In genomic region chr12:13122282-13122681, GRCm38 (mm10) we compare ENCODE assay signal across 12 mouse cellular contexts.
A peak's percentile ranks its signal among the peaks of the same experiment; 100 is the strongest.
DNase-seq lines count a peak whose midpoint lies in the region; ATAC-seq and TF ChIP-seq lines count a peak whose summit lies in the region.
"Had no signal": no experiment of that assay in that cellular context is flagged by ENCODE, and none has a peak within 500 bp of the region (broad histone marks: within the 10 kb centered on the region; RNA-seq: fewer than 3 reads in every experiment).

No protein-coding gene starts in this region.

- no peak overlapping the region for H3K27ac ChIP-seq in forebrain, embryonic 16.5 days (ENCODE audit: low read length)
- no peak overlapping the region for H3K27ac ChIP-seq in forebrain, postnatal 0 days (ENCODE audit: low read depth, low read length)
- H3K27ac ChIP-seq in neural tube, embryonic 12.5 days, result no peak overlapping the region
- H3K27ac ChIP-seq in neural tube, embryonic 15.5 days (replicated peaks), result no peak overlapping the region
- 0 out of 2 replicates have a peak overlapping the region, but pooled peaks have one; percentile 9 for H3K27ac ChIP-seq in kidney, embryonic 15.5 days
- H3K27ac ChIP-seq: liver, embryonic 12.5 days had no signal

- 48% methylated on average over 9 of the region's 9 CpGs for WGBS in forebrain, embryonic 16.5 days
- 49% methylated on average over 9 of the region's 9 CpGs for WGBS in forebrain, postnatal 0 days
- 16% methylated on average over 9 of the region's 9 CpGs for WGBS in neural tube, embryonic 12.5 days
- WGBS in neural tube, embryonic 15.5 days, result 17% methylated on average over 9 of the region's 9 CpGs
- 11% methylated on average over 9 of the region's 9 CpGs for WGBS in kidney, embryonic 15.5 days

- H3K27me3 ChIP-seq in forebrain, embryonic 16.5 days (replicated peaks; ENCODE audit: control insufficient read depth, insufficient read depth, low read length), result no peaks in the 10 kb centered on the region
- no peaks in the 10 kb centered on the region for H3K27me3 ChIP-seq in forebrain, postnatal 0 days (ENCODE audit: insufficient read depth, low read length)
- no peaks in the 10 kb centered on the region for H3K27me3 ChIP-seq in neural tube, embryonic 12.5 days (replicated peaks)
- H3K27me3 ChIP-seq in neural tube, embryonic 15.5 days (replicated peaks), result no peaks in the 10 kb centered on the region; the same call in 1 of the 2 replicates
- H3K27me3 ChIP-seq in kidney, embryonic 15.5 days, result no peaks in the 10 kb centered on the region
- H3K27me3 ChIP-seq: Patski had no signal

- no peak overlapping the region for H3K4me2 ChIP-seq in forebrain, embryonic 16.5 days (ENCODE audit: low read length)
- H3K4me2 ChIP-seq in forebrain, postnatal 0 days (ENCODE audit: low read depth), result no peak overlapping the region
- H3K4me2 ChIP-seq in neural tube, embryonic 12.5 days (replicated peaks), result no peak overlapping the region
- no peak overlapping the region for H3K4me2 ChIP-seq in neural tube, embryonic 15.5 days
- H3K4me2 ChIP-seq in kidney, embryonic 15.5 days, result no peak overlapping the region
- H3K4me2 ChIP-seq: liver, embryonic 12.5 days had no signal

- H3K4me3 ChIP-seq in forebrain, embryonic 16.5 days (replicated peaks; ENCODE audit: low read length), result no peak overlapping the region
- no peak overlapping the region for H3K4me3 ChIP-seq in forebrain, postnatal 0 days (ENCODE audit: low read depth, low read length)
- H3K4me3 ChIP-seq in neural tube, embryonic 12.5 days, result no peak overlapping the region
- no peak overlapping the region for H3K4me3 ChIP-seq in neural tube, embryonic 15.5 days (replicated peaks)
- H3K4me3 ChIP-seq in kidney, embryonic 15.5 days (replicated peaks), result no peak overlapping the region
- H3K4me3 ChIP-seq: liver, embryonic 12.5 days had no signal

- H3K36me3 ChIP-seq in forebrain, embryonic 16.5 days (ENCODE audit: control insufficient read depth, insufficient read depth), result no peaks in the 10 kb centered on the region
- no peaks in the 10 kb centered on the region for H3K36me3 ChIP-seq in forebrain, postnatal 0 days (ENCODE audit: insufficient read depth)
- no peaks in the 10 kb centered on the region for H3K36me3 ChIP-seq in neural tube, embryonic 12.5 days
- H3K36me3 ChIP-seq in neural tube, embryonic 15.5 days, result no peaks in the 10 kb centered on the region
- no peaks in the 10 kb centered on the region for H3K36me3 ChIP-seq in kidney, embryonic 15.5 days
- H3K36me3 ChIP-seq: liver, embryonic 12.5 days had no signal

- TF ChIP-seq CTCF in forebrain, postnatal 0 days (IDR thresholded peaks at IDR 0.05; ENCODE audit: low read depth), result no peak

- ATAC-seq in forebrain, embryonic 16.5 days, result 0 out of 2 replicates have a peak, but pooled peaks have one; percentile 23
- no peak for ATAC-seq in forebrain, postnatal 0 days
- ATAC-seq in neural tube, embryonic 12.5 days (ENCODE audit: low FRiP score, low read depth), result 0 out of 2 replicates have a peak, but pooled peaks have one; percentile 30
- no peak for ATAC-seq in neural tube, embryonic 15.5 days (ENCODE audit: low FRiP score)
- peak; percentile 57 for ATAC-seq in kidney, embryonic 15.5 days (replicated peaks; ENCODE audit: low FRiP score)
- ATAC-seq: liver, embryonic 12.5 days; Patski had no signal

- DNase-seq in forebrain, postnatal 0 days, result no peak
- DNase-seq in lung, postnatal 36 days, result peak; percentile 35
- DNase-seq in layer of hippocampus, postnatal 10 days (ENCODE audit: low spot score in 2 of 2), result no peak
- no peak for DNase-seq in spleen, postnatal 36 days (ENCODE audit: low spot score in 2 of 2)
- DNase-seq: cerebellum, postnatal 36 days; layer of hippocampus, adult 9-11 months had no signal

- H3K9ac ChIP-seq in forebrain, embryonic 16.5 days (replicated peaks; ENCODE audit: low read depth, low read length), result no peak overlapping the region
- H3K9ac ChIP-seq in forebrain, postnatal 0 days, result no peak overlapping the region
- no peak overlapping the region for H3K9ac ChIP-seq in neural tube, embryonic 12.5 days
- H3K9ac ChIP-seq in neural tube, embryonic 15.5 days (replicated peaks), result no peak overlapping the region
- no peak overlapping the region for H3K9ac ChIP-seq in kidney, embryonic 15.5 days
- H3K9ac ChIP-seq: liver, embryonic 12.5 days had no signal

- no peaks in the 10 kb centered on the region for H3K9me3 ChIP-seq in forebrain, embryonic 16.5 days (ENCODE audit: control insufficient read depth, low read length)
- H3K9me3 ChIP-seq in forebrain, postnatal 0 days (ENCODE audit: low read length), result no peaks in the 10 kb centered on the region
- no peaks in the 10 kb centered on the region for H3K9me3 ChIP-seq in neural tube, embryonic 12.5 days
- H3K9me3 ChIP-seq in neural tube, embryonic 15.5 days (replicated peaks), result no peaks in the 10 kb centered on the region
- H3K9me3 ChIP-seq in kidney, embryonic 15.5 days (replicated peaks), result no peaks in the 10 kb centered on the region
- H3K9me3 ChIP-seq: liver, embryonic 12.5 days had no signal

- no peaks in the 10 kb centered on the region for H3K4me1 ChIP-seq in forebrain, embryonic 16.5 days (replicated peaks; ENCODE audit: control insufficient read depth, insufficient read depth, low read length)
- H3K4me1 ChIP-seq in forebrain, postnatal 0 days (ENCODE audit: insufficient read depth), result peaks cover 11% of the 10 kb centered on the region; the same call in 1 of the 2 replicates
- H3K4me1 ChIP-seq in neural tube, embryonic 12.5 days, result peaks cover 3% of the 10 kb centered on the region
- 0 out of 2 replicates have a peak, but pooled peaks cover 5% of the 10 kb centered on the region for H3K4me1 ChIP-seq in neural tube, embryonic 15.5 days
- H3K4me1 ChIP-seq in kidney, embryonic 15.5 days, result peaks cover 31% of the 10 kb centered on the region
- H3K4me1 ChIP-seq: liver, embryonic 12.5 days had no signal

Comparison
In these comparisons a context has a peak if more than half of its experiments do, and no peak if none do; other contexts are left out.
1. ATAC-seq: peak in forebrain, embryonic 16.5 days (single experiment), neural tube, embryonic 12.5 days (single experiment) and kidney, embryonic 15.5 days (single experiment); none in forebrain, postnatal 0 days (single experiment) and neural tube, embryonic 15.5 days (single experiment).